Mouse (Mus musculus): ENCODE measurements at regions not wholly inside any gene's neighbourhood (a gene's known extent, or its start where the extent isn't known, plus 50 kb on each side); places are given as distances from the start of the nearest gene placed in this dataset.

DNA sequence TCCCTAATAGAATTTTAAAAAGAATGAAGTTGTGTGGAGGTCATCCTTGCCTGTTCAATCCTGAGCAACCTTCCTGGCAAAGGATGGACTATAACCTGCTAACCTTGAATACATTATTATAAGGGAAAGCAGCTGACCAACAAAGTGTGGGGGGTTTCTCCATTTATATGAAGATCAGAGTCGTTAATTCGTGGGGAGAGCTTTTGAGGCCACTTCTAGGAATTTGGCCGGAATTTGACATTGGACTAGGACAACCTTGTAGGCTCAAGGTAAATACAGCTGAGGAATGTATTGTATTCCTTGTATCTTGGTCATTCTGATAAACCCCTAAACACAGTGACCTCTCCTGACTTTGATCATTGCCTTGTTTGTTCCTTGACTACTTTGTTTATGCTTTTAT, 56.9 kb downstream of the Klf4 start:
- H3K4me3 ChIP-seq, result no peak overlapping the region
- DNase-seq (ENCODE audit: low spot score in 2 of 2), result no peak
- no peak for TF ChIP-seq CTCF (conservative IDR thresholded peaks at IDR 0.05)
- no peak overlapping the region for H3K27ac ChIP-seq

- H3K27ac ChIP-seq, result no peak overlapping the region
- no peak overlapping the region for H3K4me3 ChIP-seq
- TF ChIP-seq CTCF (conservative IDR thresholded peaks at IDR 0.05), result no peak
- no peak for DNase-seq (ENCODE audit: low spot score in 2 of 2)
These were observed 58.0 kb downstream of the Klf4 start for GRCm38 (mm10) chr4:55474044-55474788.

DNA sequence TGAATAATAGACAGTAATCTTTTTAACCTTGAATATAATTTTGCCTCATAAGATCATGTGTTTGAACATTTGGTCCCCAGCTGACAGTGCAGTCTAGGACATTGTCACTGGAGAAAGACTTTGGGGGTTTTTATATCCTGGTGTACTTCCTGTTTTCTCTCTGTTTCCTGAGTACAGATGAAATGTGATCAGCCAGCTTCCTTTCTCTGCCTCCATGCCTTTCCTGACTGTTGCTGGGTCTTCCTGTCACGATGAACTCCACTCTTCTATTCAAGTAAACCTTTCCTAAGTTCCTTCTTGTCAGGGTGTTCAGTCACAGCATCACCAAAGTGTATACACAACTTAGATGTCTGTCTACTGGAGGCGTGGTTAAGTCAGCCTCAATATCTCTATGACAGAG, 59.6 kb downstream of the Klf4 start:
- DNase-seq (ENCODE audit: low spot score in 2 of 2), result no peak
- TF ChIP-seq CTCF (conservative IDR thresholded peaks at IDR 0.05), result no peak
- Histone ChIP-seq H3K4me3 (no peak overlapping the region), H3K27ac (no peak overlapping the region)

GRCm38 (mm10) chr4:55470779-55471663, 61.2 kb downstream of the Klf4 start:
- TF ChIP-seq CTCF (conservative IDR thresholded peaks at IDR 0.05), result no peak
- no peak for DNase-seq (ENCODE audit: low spot score in 2 of 2)
- no peak overlapping the region for H3K4me3 ChIP-seq
- no peak overlapping the region for H3K27ac ChIP-seq

DNA sequence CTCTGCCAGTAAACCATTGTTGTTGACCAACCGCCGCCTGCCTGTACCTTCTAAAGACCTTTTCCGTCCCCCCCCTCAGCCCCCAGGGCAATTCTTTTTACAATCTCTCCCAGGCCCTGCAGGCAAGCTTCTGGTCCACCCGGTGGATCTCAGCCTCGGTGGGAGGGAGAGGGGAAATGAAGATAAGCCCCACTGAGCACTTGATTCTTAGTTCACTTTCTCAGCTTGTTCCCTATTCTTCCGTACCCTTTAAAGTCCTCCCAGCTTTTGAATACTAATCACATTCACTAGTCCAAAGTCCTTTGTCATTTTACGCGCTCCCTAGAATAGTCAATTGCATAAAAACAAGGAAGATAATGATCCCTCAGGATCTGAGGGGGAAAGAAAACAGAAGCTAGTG, 68.1 kb downstream of the Klf4 start:
- Histone ChIP-seq H3K4me3 (no peak overlapping the region), H3K27ac (no peak overlapping the region)
- no peak for DNase-seq (ENCODE audit: low spot score in 2 of 2)
- no peak for TF ChIP-seq CTCF (conservative IDR thresholded peaks at IDR 0.05)

- no peak for DNase-seq (ENCODE audit: low spot score in 2 of 2)
- no peak overlapping the region for H3K4me3 ChIP-seq
- H3K27ac ChIP-seq, result no peak overlapping the region
- TF ChIP-seq CTCF (conservative IDR thresholded peaks at IDR 0.05), result no peak
These were observed 70.3 kb downstream of the Klf4 start for GRCm38 (mm10) chr4:55461927-55462326.

GRCm38 (mm10) chr4:55453902-55454301, 78.4 kb downstream of the Klf4 start:
- H3K4me3 ChIP-seq, result no peak overlapping the region
- no peak overlapping the region for H3K27ac ChIP-seq
- no peak for TF ChIP-seq CTCF (conservative IDR thresholded peaks at IDR 0.05)
- DNase-seq (ENCODE audit: low spot score in 2 of 2), result no peak

DNA sequence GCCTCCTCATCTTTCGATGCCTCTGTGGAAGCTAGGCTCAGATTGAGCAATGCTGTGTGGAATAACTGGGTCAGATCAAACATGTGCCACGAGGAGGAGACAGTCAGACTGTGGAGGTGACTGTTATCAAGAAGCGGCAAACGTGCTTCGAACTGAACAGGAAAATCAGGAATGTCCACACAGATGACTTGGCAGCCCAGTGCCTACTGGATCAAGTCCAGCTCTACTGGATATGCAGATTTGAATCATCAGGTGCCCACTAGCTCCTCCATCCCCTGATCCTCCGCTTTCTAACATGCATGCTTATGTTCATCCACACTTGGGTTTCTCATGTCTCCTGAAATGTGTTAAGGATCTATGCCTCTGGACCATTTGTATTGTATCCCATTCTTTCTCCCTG, 79.7 kb downstream of the Klf4 start:
- no peak for TF ChIP-seq CTCF (conservative IDR thresholded peaks at IDR 0.05)
- DNase-seq (ENCODE audit: low spot score in 2 of 2), result no peak
- no peak overlapping the region for H3K4me3 ChIP-seq
- H3K27ac ChIP-seq, result no peak overlapping the region

GRCm38 (mm10) chr4:55451711-55452110, 80.6 kb downstream of the Klf4 start:
- Histone ChIP-seq H3K27ac (no peak overlapping the region), H3K4me3 (no peak overlapping the region)
- no peak for TF ChIP-seq CTCF (conservative IDR thresholded peaks at IDR 0.05)
- DNase-seq (ENCODE audit: low spot score in 2 of 2), result no peak

- Histone ChIP-seq H3K27ac (no peak overlapping the region), H3K4me3 (no peak overlapping the region)
- DNase-seq (ENCODE audit: low spot score in 2 of 2), result no peak
- peak; percentile 48 for TF ChIP-seq CTCF (conservative IDR thresholded peaks at IDR 0.05)
These were observed 81.2 kb downstream of the Klf4 start for GRCm38 (mm10) chr4:55451026-55451425.

- DNase-seq (ENCODE audit: low spot score in 2 of 2), result no peak
These were observed 88.8 kb downstream of the Klf4 start for GRCm38 (mm10) chr4:55443489-55443888.

DNA sequence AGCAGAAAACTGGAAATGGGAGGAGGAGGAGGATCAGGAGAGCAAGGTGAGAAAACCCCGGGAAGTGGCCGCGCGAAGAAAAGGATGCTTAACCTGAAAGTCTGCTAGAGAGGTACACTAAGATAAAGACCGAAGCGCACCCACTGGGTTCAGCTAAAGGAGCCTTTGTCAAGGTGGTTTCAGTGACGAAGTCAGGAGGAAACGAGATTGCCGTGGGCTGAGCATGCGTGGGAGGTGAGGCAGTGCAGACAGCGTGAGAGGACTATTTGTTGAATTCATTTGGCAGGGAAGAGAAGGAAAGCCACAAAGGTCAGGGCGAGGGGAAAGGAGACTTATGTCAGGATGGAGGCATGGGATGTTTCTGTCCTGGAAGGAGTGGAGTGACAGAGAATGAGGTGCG, 90.2 kb downstream of the Klf4 start:
- DNase-seq (ENCODE audit: low spot score in 2 of 2), result no peak
- no peak for TF ChIP-seq CTCF (conservative IDR thresholded peaks at IDR 0.05)
- no peak overlapping the region for H3K27ac ChIP-seq
- H3K4me3 ChIP-seq, result no peak overlapping the region

More at GRCm38 (mm10) chr4:55443489-55443888, 88.8 kb downstream of the Klf4 start:
- TF ChIP-seq CTCF (conservative IDR thresholded peaks at IDR 0.05), result no peak
- H3K4me3 ChIP-seq, result no peak overlapping the region
- H3K27ac ChIP-seq, result no peak overlapping the region
